Mouse (Mus musculus): ENCODE data around the gene Gm11562. TPM values are rescaled to one million over a fixed set of nuclear protein-coding genes. Genes with fewer than 3 reads are reported as not detected.

The Gm11562 gene
- polyA plus RNA-seq, 1 experiment from 2014 or later, result not detected

- no peak overlapping the region for H3K27ac ChIP-seq
- 90% methylated on average over 5 of the region's 5 CpGs for WGBS
- ATAC-seq (ENCODE audit: low FRiP score, low read depth), result no peak
- no peaks in the 10 kb centered on the region for H3K9me3 ChIP-seq
- H3K36me3 ChIP-seq, result no peaks in the 10 kb centered on the region
- no peaks in the 10 kb centered on the region for H3K4me1 ChIP-seq
- no peak overlapping the region for H3K4me2 ChIP-seq (replicated peaks)
- H3K4me3 ChIP-seq, result no peak overlapping the region
- no peak overlapping the region for H3K9ac ChIP-seq
- H3K27me3 ChIP-seq (replicated peaks), result no peaks in the 10 kb centered on the region
Measured at GRCm38 (mm10) chr11:99581051-99581450, 39.2 kb downstream of the Gm11562 start.

- no peak for ATAC-seq (ENCODE audit: low FRiP score, low read depth)
- no peaks in the 10 kb centered on the region for H3K27me3 ChIP-seq (replicated peaks)
Measured at GRCm38 (mm10) chr11:99580636-99581035, 39.6 kb downstream of the Gm11562 start, which contains the start of gene Krtap1-5. Gene Krtap1-5, minus strand, starts transcription at chr11:99581016.

GRCm38 (mm10) chr11:99574106-99574505 is 46.1 kb downstream of the Gm11562 start:
- H3K27ac ChIP-seq, result no peak overlapping the region
- H3K9ac ChIP-seq, result no peak overlapping the region
- H3K27me3 ChIP-seq (replicated peaks), result no peaks in the 10 kb centered on the region
- H3K9me3 ChIP-seq, result no peaks in the 10 kb centered on the region
- 0 out of 2 replicates have a peak, but pooled peaks have one; percentile 76 for ATAC-seq (ENCODE audit: low FRiP score, low read depth)
- H3K36me3 ChIP-seq, result no peaks in the 10 kb centered on the region
- WGBS, result under 1% methylated on average over 7 of the region's 7 CpGs
- no peak overlapping the region for H3K4me3 ChIP-seq
- H3K4me1 ChIP-seq, result no peaks in the 10 kb centered on the region
- H3K4me2 ChIP-seq (replicated peaks), result peak overlapping the region; percentile 54

More at GRCm38 (mm10) chr11:99580636-99581035, 39.6 kb downstream of the Gm11562 start, which contains the start of gene Krtap1-5:
- Histone ChIP-seq H3K9ac (no peak within 1 kb of the TSS), H3K9me3 (no peaks in the 10 kb centered on the region), H3K27ac (no peak within 1 kb of the TSS), H3K4me3 (no peak within 1 kb of the TSS), H3K4me2 (replicated peaks) (no peak within 1 kb of the TSS), H3K36me3 (no peaks in the 10 kb centered on the region), H3K4me1 (no peaks in the 10 kb centered on the region)
- WGBS, result 69% methylated on average over 6 of the region's 6 CpGs

GRCm38 (mm10) chr11:99573164-99573563 is 47.1 kb downstream of the Gm11562 start:
- H3K4me1 ChIP-seq, result no peaks in the 10 kb centered on the region
- no peak overlapping the region for H3K27ac ChIP-seq
- H3K4me3 ChIP-seq, result no peak overlapping the region
- no peak for ATAC-seq (ENCODE audit: low FRiP score, low read depth)
- H3K9ac ChIP-seq, result no peak overlapping the region
- H3K36me3 ChIP-seq, result no peaks in the 10 kb centered on the region
- H3K4me2 ChIP-seq (replicated peaks), result no peak overlapping the region
- no peaks in the 10 kb centered on the region for H3K27me3 ChIP-seq (replicated peaks)
- 54% methylated on average over 4 of the region's 4 CpGs for WGBS
- H3K9me3 ChIP-seq, result no peaks in the 10 kb centered on the region

Other genes with a start within 250 kb of the Gm11562 start
- gene Krt28, start 245.5 kb downstream of the Gm11562 start, polyA plus RNA-seq (2016; fragmentation: Nextera tagmentation; extraction: Ambion mirVana), result 0.30 and 0.40 TPM in 2 replicates
- gene Krt10, start 231.1 kb downstream of the Gm11562 start, polyA plus RNA-seq (2016; fragmentation: Nextera tagmentation; extraction: Ambion mirVana), result 32.2 and 36.1 TPM in 2 replicates
- not detected in 2 replicates for gene Krt12, start 198.2 kb downstream of the Gm11562 start, polyA plus RNA-seq (2016; fragmentation: Nextera tagmentation; extraction: Ambion mirVana)
- 0.20 and 0.38 TPM in 2 replicates for gene Krt20, start 182.3 kb downstream of the Gm11562 start, polyA plus RNA-seq (2016; fragmentation: Nextera tagmentation; extraction: Ambion mirVana)
- not detected in 2 replicates for gene Krt23, start 127.3 kb downstream of the Gm11562 start, polyA plus RNA-seq (2016; fragmentation: Nextera tagmentation; extraction: Ambion mirVana)
- not detected in 2 replicates for gene Krt39, start 99.1 kb downstream of the Gm11562 start, polyA plus RNA-seq (2016; fragmentation: Nextera tagmentation; extraction: Ambion mirVana)
- gene Krt40, start 77.3 kb downstream of the Gm11562 start, polyA plus RNA-seq (2016; fragmentation: Nextera tagmentation; extraction: Ambion mirVana), result not detected in 2 replicates
- not detected in 2 replicates for gene Krtap3-3, start 69.6 kb downstream of the Gm11562 start, polyA plus RNA-seq (2016; fragmentation: Nextera tagmentation; extraction: Ambion mirVana)
- gene Krtap3-2, start 63.6 kb downstream of the Gm11562 start, polyA plus RNA-seq (2016; fragmentation: Nextera tagmentation; extraction: Ambion mirVana), result not detected in 2 replicates
- gene Gm11939, start 61.0 kb downstream of the Gm11562 start, polyA plus RNA-seq (2016; fragmentation: Nextera tagmentation; extraction: Ambion mirVana), result not detected in 2 replicates
- gene Krtap3-1, start 53.8 kb downstream of the Gm11562 start, polyA plus RNA-seq (2016; fragmentation: Nextera tagmentation; extraction: Ambion mirVana), result not detected in 2 replicates
- gene Krtap1-5, start 39.4 kb downstream of the Gm11562 start, polyA plus RNA-seq (2016; fragmentation: Nextera tagmentation; extraction: Ambion mirVana), result not detected in 2 replicates
- not detected in 2 replicates for gene Krtap1-4, start 36.8 kb downstream of the Gm11562 start, polyA plus RNA-seq (2016; fragmentation: Nextera tagmentation; extraction: Ambion mirVana)
- gene Krtap1-3, start 29.1 kb downstream of the Gm11562 start, polyA plus RNA-seq (2016; fragmentation: Nextera tagmentation; extraction: Ambion mirVana), result not detected in 2 replicates
- gene Krtap9-3, start 22.3 kb downstream of the Gm11562 start, polyA plus RNA-seq (2016; fragmentation: Nextera tagmentation; extraction: Ambion mirVana), result not detected in 2 replicates
- not detected in 2 replicates for gene Gm11938, start 17.1 kb downstream of the Gm11562 start, polyA plus RNA-seq (2016; fragmentation: Nextera tagmentation; extraction: Ambion mirVana)
- not detected in 2 replicates for gene Gm11937, start 10.2 kb downstream of the Gm11562 start, polyA plus RNA-seq (2016; fragmentation: Nextera tagmentation; extraction: Ambion mirVana)
- gene Krtap2-4, start 5.6 kb downstream of the Gm11562 start, polyA plus RNA-seq (2016; fragmentation: Nextera tagmentation; extraction: Ambion mirVana), result not detected in 2 replicates
- not detected in 2 replicates for gene Krtap4-1, start 7.8 kb upstream of the Gm11562 start, polyA plus RNA-seq (2016; fragmentation: Nextera tagmentation; extraction: Ambion mirVana)
- not detected in 2 replicates for gene Krtap4-2, start 14.6 kb upstream of the Gm11562 start, polyA plus RNA-seq (2016; fragmentation: Nextera tagmentation; extraction: Ambion mirVana)
- gene Krtap4-7, start 23.7 kb upstream of the Gm11562 start, polyA plus RNA-seq (2016; fragmentation: Nextera tagmentation; extraction: Ambion mirVana), result not detected in 2 replicates
- not detected in 2 replicates for gene Gm11555, start 29.8 kb upstream of the Gm11562 start, polyA plus RNA-seq (2016; fragmentation: Nextera tagmentation; extraction: Ambion mirVana)
- not detected in 2 replicates for gene Gm11563, start 38.5 kb upstream of the Gm11562 start, polyA plus RNA-seq (2016; fragmentation: Nextera tagmentation; extraction: Ambion mirVana)
- not detected in 2 replicates for gene Krtap4-6, start 45.5 kb upstream of the Gm11562 start, polyA plus RNA-seq (2016; fragmentation: Nextera tagmentation; extraction: Ambion mirVana)
- gene Gm14190, start 70.3 kb upstream of the Gm11562 start, polyA plus RNA-seq (2016; fragmentation: Nextera tagmentation; extraction: Ambion mirVana), result not detected in 2 replicates
- gene Gm14180, start 113.9 kb upstream of the Gm11562 start, polyA plus RNA-seq (2016; fragmentation: Nextera tagmentation; extraction: Ambion mirVana), result not detected in 2 replicates
- not detected in 2 replicates for gene Gm11595, start 152.5 kb upstream of the Gm11562 start, polyA plus RNA-seq (2016; fragmentation: Nextera tagmentation; extraction: Ambion mirVana)
- gene Krtap4-8, start 160.3 kb upstream of the Gm11562 start, polyA plus RNA-seq (2016; fragmentation: Nextera tagmentation; extraction: Ambion mirVana), result not detected in 2 replicates
- not detected in 2 replicates for gene Krtap4-9, start 164.8 kb upstream of the Gm11562 start, polyA plus RNA-seq (2016; fragmentation: Nextera tagmentation; extraction: Ambion mirVana)
- gene Gm11596, start 173.0 kb upstream of the Gm11562 start, polyA plus RNA-seq (2016; fragmentation: Nextera tagmentation; extraction: Ambion mirVana), result not detected in 2 replicates
- not detected in 2 replicates for gene Gm11569, start 178.5 kb upstream of the Gm11562 start, polyA plus RNA-seq (2016; fragmentation: Nextera tagmentation; extraction: Ambion mirVana)
- gene Gm11554, start 184.0 kb upstream of the Gm11562 start, polyA plus RNA-seq (2016; fragmentation: Nextera tagmentation; extraction: Ambion mirVana), result not detected in 2 replicates
- gene Krtap4-13, start 189.5 kb upstream of the Gm11562 start, polyA plus RNA-seq (2016; fragmentation: Nextera tagmentation; extraction: Ambion mirVana), result not detected in 2 replicates
- not detected in 2 replicates for gene Gm11564, start 195.2 kb upstream of the Gm11562 start, polyA plus RNA-seq (2016; fragmentation: Nextera tagmentation; extraction: Ambion mirVana)
- gene 2300003K06Rik, start 217.6 kb upstream of the Gm11562 start, polyA plus RNA-seq (2016; fragmentation: Nextera tagmentation; extraction: Ambion mirVana), result not detected in 2 replicates
- gene Krtap4-16, start 231.2 kb upstream of the Gm11562 start, polyA plus RNA-seq (2016; fragmentation: Nextera tagmentation; extraction: Ambion mirVana), result not detected in 2 replicates
- not detected in 2 replicates for gene Gm11568, start 237.5 kb upstream of the Gm11562 start, polyA plus RNA-seq (2016; fragmentation: Nextera tagmentation; extraction: Ambion mirVana)
- gene Gm11559, start 244.0 kb upstream of the Gm11562 start, polyA plus RNA-seq (2016; fragmentation: Nextera tagmentation; extraction: Ambion mirVana), result not detected in 2 replicates